Mouse (Mus musculus) ES-CJ7 (cell line): ENCODE measurements at regions not wholly inside any gene's neighbourhood (a gene's known extent, or its start where the extent isn't known, plus 50 kb on each side); places are given as distances from the start of the nearest gene placed in this dataset.

Experiments used
- DNase-seq: peaks from one replicate; pipeline ENCODE4 v3.0.0; 2011; ENCODE audit warnings: low read depth, low spot score

- peak; percentile 6 for DNase-seq
Observed at GRCm38 (mm10) chr5:126933466-126933865, 308.1 kb upstream of the Tmem132c start.

GRCm38 (mm10) chr5:126944861-126945260 lies 296.7 kb upstream of the Tmem132c start:
- no peak for DNase-seq

- DNase-seq = no peak
Observed at GRCm38 (mm10) chr5:126954189-126954588, 287.4 kb upstream of the Tmem132c start.

GRCm38 (mm10) chr5:126954634-126955033 lies 287.0 kb upstream of the Tmem132c start:
- no peak for DNase-seq

- DNase-seq = peak; percentile 4
Observed at GRCm38 (mm10) chr5:126964577-126964976, 277.0 kb upstream of the Tmem132c start.

GRCm38 (mm10) chr5:126967076-126967475 lies 274.5 kb upstream of the Tmem132c start:
- DNase-seq = no peak

- no peak for DNase-seq
Observed at GRCm38 (mm10) chr5:126969373-126969772, 272.2 kb upstream of the Tmem132c start.

GRCm38 (mm10) chr5:126971284-126971683 lies 270.3 kb upstream of the Tmem132c start:
- no peak for DNase-seq

GRCm38 (mm10) chr5:126971981-126972380 lies 269.6 kb upstream of the Tmem132c start:
- DNase-seq = no peak

GRCm38 (mm10) chr5:126973425-126973824 lies 268.2 kb upstream of the Tmem132c start:
- no peak for DNase-seq

GRCm38 (mm10) chr5:126974565-126974964 lies 267.0 kb upstream of the Tmem132c start:
- DNase-seq = no peak

- peak; percentile 45 for DNase-seq
Observed at GRCm38 (mm10) chr5:126995577-126995976, 246.0 kb upstream of the Tmem132c start.

GRCm38 (mm10) chr5:127014166-127014565 lies 227.4 kb upstream of the Tmem132c start:
- DNase-seq = no peak

GRCm38 (mm10) chr5:127016467-127017060 lies 225.0 kb upstream of the Tmem132c start:
- no peak for DNase-seq

GRCm38 (mm10) chr5:127017971-127018370 lies 223.6 kb upstream of the Tmem132c start:
- no peak for DNase-seq

- no peak for DNase-seq
Observed at GRCm38 (mm10) chr5:127036472-127036871, 205.1 kb upstream of the Tmem132c start.

- DNase-seq = no peak
Observed at GRCm38 (mm10) chr5:127057770-127058169, 183.8 kb upstream of the Tmem132c start.

GRCm38 (mm10) chr5:127074327-127074726 lies 167.3 kb upstream of the Tmem132c start:
- DNase-seq = peak; percentile 8
